Mouse (Mus musculus) inflammation-experienced regulatory T-cells, adult 6 months (primary cell): ENCODE results near the gene Klc4. TPM values are rescaled to one million over a fixed set of nuclear protein-coding genes. Genes with fewer than 3 reads are reported as not detected.

Experiments
- ATAC-seq: one replicate; pipeline ENCODE4 v1.8.0; 2017
- polyA plus RNA-seq, 3 experiments: library from polyadenylated mRNA; unstranded; fragments of 100-300 nt; shearing (Covaris generic); gene quantifications; one replicate each; pipeline ENCODE4 v1.2.1; 2017

The Klc4 gene
- polyA plus RNA-seq, 3 experiments from 2014 or later, result 7.6 to 10.1 (median 9.1) TPM

- no peak for ATAC-seq
Observed at GRCm38 (mm10) chr17:46619683-46620357, 26.0 kb downstream of the Klc4 start.

GRCm38 (mm10) chr17:46618769-46619682 lies 26.8 kb downstream of the Klc4 start:
- ATAC-seq, result no peak

- ATAC-seq, result no peak
Observed at GRCm38 (mm10) chr17:46618394-46618768, 27.4 kb downstream of the Klc4 start.

- no peak for ATAC-seq
Observed at GRCm38 (mm10) chr17:46617799-46618198, 28.0 kb downstream of the Klc4 start.

- no peak for ATAC-seq
Observed at GRCm38 (mm10) chr17:46613229-46613628, 32.6 kb downstream of the Klc4 start.

- ATAC-seq, result no peak
Observed at GRCm38 (mm10) chr17:46612820-46613219, 33.0 kb downstream of the Klc4 start.

GRCm38 (mm10) chr17:46612189-46612588 lies 33.6 kb downstream of the Klc4 start:
- ATAC-seq, result no peak

GRCm38 (mm10) chr17:46611316-46611715 lies 34.5 kb downstream of the Klc4 start:
- no peak for ATAC-seq

GRCm38 (mm10) chr17:46609721-46610514 lies 35.9 kb downstream of the Klc4 start:
- ATAC-seq, result no peak

GRCm38 (mm10) chr17:46605987-46606386 lies 39.8 kb downstream of the Klc4 start:
- ATAC-seq, result no peak

GRCm38 (mm10) chr17:46605126-46605525 lies 40.7 kb downstream of the Klc4 start:
- ATAC-seq, result no peak

- no peak for ATAC-seq
Observed at GRCm38 (mm10) chr17:46603229-46603628, 42.6 kb downstream of the Klc4 start.

GRCm38 (mm10) chr17:46602212-46602611 lies 43.6 kb downstream of the Klc4 start:
- no peak for ATAC-seq

GRCm38 (mm10) chr17:46600569-46600968 lies 45.3 kb downstream of the Klc4 start:
- ATAC-seq, result no peak

- no peak for ATAC-seq
Observed at GRCm38 (mm10) chr17:46598963-46599362, 46.9 kb downstream of the Klc4 start.

- ATAC-seq, result no peak
Observed at GRCm38 (mm10) chr17:46597956-46598355, 47.9 kb downstream of the Klc4 start.

- no peak for ATAC-seq
Observed at GRCm38 (mm10) chr17:46595336-46595735, 50.5 kb downstream of the Klc4 start.

- ATAC-seq, result no peak
Observed at GRCm38 (mm10) chr17:46594606-46595005, 51.2 kb downstream of the Klc4 start.

GRCm38 (mm10) chr17:46593124-46593523 lies 52.7 kb downstream of the Klc4 start:
- no peak for ATAC-seq

- ATAC-seq, result no peak
Observed at GRCm38 (mm10) chr17:46591406-46591805, 54.4 kb downstream of the Klc4 start.

GRCm38 (mm10) chr17:46590439-46590838 lies 55.4 kb downstream of the Klc4 start:
- ATAC-seq, result no peak

GRCm38 (mm10) chr17:46589635-46590314 lies 56.0 kb downstream of the Klc4 start:
- ATAC-seq, result no peak
